Mouse (Mus musculus) right cerebral cortex, postnatal 36 days (tissue): ENCODE results near the gene Ppara.

Source experiments
- DNase-seq, 2 experiments: peaks; one replicate each; pipeline ENCODE4 v3.0.0; 2022; ENCODE audit warnings: low spot score in 2 of 2, mixed read lengths in 1 of 2

The Ppara gene

DNA sequence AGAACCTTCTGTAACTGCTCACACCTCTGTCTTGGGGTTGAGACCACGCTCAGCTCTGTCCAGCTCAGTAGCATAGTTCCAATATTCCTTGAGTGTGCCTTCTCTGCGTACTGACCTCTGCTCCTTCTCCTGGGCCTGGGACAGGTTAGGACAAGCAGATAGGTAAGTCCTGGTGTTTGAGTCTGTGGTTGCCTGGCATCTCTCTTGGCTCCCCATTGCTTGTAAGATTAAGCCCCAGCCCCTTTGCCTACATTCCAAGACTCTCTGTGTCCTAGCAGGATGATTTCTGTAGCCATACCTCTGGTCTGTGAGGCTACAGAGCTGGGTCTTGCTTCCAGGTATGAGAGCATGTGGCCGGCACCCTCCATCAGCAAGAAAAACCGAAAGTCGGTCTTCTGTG is 6.6 kb upstream of the Ppara start:
- DNase-seq: no peak

DNA sequence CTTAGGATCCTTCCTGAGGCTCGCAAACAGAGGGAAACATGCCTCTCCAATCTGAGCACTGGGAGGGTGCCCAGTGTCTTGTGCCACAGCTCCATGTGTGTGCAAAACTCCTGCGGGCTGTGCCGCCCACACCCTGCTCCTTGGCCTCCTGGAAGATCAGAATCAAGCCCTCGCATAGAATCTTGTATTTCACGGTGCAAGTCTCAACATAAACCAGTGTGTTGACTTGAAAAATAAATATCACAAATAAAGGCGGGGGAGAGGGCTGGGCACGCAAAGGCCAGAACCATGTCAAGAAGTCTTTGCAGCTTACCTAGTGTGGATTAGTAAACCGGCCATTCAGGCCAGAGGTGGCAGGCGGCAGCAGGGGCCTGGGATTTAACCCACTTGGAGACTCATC is 5.5 kb upstream of the Ppara start:
- DNase-seq: no peak

GRCm38 (mm10) chr15:85730027-85730426 is 4.8 kb upstream of the Ppara start:
- no peak for DNase-seq

DNA sequence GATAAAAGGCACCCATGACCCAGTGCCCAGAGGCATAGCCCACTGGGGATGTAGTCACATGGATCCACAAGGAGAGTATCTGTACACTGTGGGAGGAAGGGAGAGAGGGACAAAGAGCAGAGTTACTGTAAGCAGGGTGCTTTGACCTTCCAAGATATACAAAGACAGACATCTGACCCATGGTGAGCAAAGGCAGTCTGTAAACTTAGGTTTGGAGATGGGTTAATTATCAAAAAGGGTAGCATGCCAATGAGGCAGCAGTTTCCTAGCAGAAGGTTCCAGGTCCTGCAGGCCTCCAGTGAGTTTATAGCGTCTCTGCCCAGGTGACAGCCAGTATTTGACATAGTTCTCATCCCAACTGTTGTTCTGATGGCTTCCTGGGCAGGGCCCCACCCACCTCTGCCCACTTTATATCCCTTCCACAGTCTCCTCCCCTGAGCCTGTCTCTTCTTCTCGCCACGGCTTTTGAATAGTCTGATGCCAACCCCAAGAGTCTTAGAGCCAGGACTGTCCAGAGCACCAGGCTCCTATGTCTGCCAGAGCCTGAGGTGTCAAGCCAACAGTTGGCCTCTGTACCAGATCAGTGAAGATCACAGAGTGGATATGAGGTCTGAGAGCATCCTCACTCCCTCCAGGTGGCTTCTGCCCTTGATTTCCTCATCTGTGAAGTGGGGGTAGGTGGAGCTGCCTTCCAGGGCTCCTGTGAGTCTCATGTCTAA is 2.7 kb upstream of the Ppara start:
- no peak for DNase-seq

DNA sequence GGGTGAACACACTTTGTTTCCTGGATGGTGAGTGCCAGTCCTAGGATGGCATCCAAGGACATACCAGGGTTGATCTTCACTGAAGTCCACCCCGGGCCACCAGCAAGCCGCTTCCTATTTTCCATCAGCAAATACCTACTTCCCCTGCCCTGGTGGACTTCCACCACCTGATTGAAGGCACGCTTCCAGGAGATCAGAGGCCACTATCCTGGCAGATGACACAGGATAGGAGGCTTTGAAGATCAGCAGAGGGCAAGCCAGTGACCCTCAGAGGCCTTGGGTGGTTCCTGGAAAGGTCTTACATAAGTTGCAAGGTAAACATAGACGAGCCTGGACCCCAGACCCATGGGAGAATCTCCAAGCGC is 2.2 kb upstream of the Ppara start:
- no peak for DNase-seq

DNA sequence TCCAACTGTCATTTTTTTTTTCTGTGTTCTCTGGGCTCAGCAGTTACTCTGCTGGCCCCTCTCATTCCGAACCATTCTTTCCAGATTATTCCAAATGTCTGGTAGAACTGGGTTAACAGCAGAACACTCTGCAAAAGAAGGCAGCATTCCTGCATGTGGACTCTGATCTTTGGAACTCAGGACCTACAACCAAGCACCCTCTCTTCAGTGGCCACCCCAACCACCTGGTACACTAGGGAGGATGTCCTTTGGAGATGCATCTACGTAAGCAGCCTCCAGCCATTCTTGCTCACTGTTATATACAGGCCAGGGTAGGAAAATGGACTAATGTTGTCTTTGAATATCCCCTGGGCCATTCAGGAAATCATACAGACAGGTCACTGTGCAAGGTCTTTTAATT is 1.1 kb upstream of the Ppara start:
- no peak for DNase-seq

DNA sequence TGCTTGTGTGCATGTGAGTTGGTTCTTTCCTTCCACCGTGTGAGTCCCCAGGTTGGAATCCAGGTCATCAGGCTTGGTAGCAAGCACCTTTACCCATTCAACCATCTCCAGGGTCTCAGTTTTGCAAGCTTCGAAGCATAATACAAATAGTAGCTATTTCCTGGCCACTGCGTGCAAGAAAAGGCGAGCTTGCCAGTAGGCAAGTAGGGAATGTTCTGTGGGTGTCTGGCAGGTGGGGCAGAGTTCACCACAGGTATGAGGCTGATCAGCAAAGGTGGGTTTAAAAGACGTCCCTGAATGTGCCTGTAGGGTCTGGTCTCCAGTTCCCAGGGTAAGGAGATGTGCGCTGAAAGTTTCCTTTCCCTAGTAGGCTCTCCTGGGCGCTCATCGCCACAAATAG is 635 bp upstream of the Ppara start:
- DNase-seq: no peak

DNA sequence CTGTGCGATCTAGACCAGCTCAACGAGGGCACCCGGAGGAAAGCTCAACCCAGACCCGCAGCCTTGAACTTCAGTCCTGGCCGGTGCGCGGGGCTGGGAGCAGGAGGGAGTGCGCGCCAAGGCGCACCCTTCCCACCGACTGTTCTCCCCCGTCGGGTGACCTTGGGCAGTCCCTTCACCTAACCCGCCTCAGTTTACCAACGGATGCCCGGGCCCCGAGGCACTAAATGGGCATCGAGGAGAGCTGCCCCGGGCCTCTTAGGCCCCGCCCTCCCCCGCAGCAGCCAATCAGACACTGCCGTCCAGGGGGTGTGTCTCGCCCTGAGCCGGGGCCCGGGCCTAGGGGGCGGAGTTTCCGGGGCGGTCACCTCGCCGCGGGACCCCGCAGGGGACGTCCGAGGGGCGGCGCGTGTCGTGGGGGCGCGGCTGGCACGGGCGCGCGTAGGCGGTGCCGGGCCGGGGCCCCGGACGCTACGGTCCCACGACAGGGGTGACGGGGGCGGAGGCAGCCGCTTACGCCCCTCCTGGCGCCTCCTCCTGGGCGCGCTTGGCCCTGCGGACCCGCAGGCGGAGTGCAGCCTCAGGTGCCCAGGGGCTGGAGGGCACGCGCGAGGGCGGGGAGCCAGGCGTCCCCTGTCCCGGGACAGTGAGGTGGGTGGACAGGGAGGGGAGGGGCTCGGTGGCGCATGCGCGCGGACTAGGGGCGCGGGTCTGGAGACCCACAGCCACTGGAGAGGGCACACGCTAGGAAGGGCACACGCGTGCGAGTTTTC is 466 bp downstream of the Ppara start:
- DNase-seq: peak; percentile 56 to 72

DNA sequence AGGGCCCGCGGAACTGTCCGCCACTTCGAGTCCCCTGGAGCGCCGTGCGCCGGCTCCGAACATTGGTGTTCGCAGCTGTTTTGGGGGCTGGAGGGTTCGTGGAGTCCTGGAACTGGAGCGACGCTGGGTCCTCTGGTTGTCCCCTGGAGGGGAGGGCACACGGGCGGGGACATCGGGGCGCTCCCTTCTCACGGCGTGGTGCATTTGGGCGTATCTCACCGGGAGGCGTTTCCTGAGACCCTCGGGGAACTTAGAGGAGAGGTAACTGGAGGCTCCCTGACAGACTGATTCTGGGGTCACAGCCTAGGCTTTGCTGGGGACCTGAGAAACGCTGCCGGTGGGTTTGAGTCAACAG is 1.0 kb downstream of the Ppara start:
- no peak for DNase-seq

GRCm38 (mm10) chr15:85736506-85736905 is 1.7 kb downstream of the Ppara start:
- no peak for DNase-seq

DNA sequence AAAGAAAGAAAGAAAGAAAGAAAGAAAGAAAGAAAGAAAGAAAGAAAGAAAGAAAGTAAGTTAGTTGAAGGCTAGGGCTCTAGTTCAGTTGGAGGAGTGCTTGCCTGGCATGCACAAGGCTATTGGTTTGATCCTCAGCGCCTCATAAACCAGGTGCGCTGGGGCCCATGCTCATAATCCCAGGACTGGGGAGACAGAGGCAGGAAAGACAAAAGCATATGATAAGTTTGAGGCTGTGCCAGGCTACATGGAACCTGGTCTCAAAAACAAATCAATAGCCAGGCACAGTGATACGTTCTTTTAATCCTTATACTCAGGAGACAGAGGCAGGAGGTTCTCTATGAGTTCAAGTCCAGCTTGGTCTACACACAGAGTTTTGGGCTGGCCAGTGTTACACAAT is 3.6 kb downstream of the Ppara start:
- no peak for DNase-seq

- DNase-seq: no peak
Observed at GRCm38 (mm10) chr15:85738939-85739338, 4.2 kb downstream of the Ppara start.

GRCm38 (mm10) chr15:85742608-85743007 is 7.8 kb downstream of the Ppara start:
- no peak for DNase-seq

DNA sequence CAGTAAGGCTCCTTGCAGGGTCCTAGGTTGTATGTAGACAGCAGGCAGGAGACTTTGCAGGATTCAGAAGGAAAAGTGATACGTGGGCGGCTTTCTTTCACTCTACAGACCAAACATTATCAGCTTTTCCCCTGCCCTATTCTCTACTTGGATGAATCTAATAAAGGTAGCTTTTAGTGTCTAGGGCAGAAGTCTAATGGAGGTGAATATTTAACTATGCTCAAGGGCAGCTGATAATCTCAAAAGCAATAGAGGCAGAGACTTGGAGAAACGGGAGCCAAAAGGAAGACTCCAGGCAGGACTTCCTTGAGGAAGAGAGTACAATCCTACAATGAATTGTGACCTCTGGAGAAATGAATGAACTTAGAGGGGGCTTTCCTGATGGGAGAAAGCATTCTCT is 9.2 kb downstream of the Ppara start:
- no peak for DNase-seq

GRCm38 (mm10) chr15:85746178-85746577 is 11.4 kb downstream of the Ppara start:
- DNase-seq: no peak

GRCm38 (mm10) chr15:85746671-85747070 is 11.9 kb downstream of the Ppara start:
- no peak for DNase-seq

DNA sequence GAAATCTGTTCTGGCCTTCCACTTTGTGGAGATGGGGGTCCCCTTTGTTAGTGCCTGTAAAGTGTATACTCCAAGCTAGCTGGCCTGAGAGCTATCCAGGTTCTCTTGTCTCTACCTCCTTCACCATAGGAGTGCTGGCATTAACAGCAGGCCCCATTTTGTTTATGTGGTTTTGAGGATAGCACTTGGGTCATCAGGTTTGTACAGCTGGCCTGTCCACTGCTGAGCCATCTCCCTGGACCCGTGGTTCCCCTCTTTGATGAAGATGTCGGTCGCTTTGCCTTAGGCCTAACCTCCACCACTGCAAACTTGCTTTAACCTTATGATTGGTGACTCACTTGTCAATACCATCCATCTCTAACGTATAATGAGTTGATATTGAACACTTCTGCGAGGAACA is 13.2 kb downstream of the Ppara start:
- no peak for DNase-seq

GRCm38 (mm10) chr15:85748466-85748865 is 13.7 kb downstream of the Ppara start:
- no peak for DNase-seq

DNA sequence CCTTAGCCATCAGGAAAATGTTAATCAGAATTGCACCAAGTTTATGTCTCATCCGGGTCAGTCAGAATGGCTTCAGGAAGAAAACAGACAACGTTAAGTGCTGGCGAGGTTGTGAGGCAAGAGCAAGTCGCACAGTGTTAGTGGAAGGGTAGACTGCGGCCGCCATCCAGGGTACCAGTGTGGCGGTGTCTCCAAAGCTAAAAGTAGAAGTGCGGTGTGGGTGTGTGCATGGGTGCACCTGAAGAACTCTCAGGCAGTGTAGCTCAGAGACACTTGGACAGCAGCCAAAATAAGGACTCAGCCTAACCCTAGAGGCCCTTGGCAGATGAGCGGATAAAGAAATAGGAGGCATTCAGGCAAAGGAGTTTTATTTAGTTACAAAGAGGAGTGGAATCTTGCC is 14.4 kb downstream of the Ppara start:
- DNase-seq: no peak

- DNase-seq: no peak
Observed at GRCm38 (mm10) chr15:85750115-85750514, 15.3 kb downstream of the Ppara start.

GRCm38 (mm10) chr15:85752655-85753054 is 17.9 kb downstream of the Ppara start:
- no peak for DNase-seq

- no peak for DNase-seq
Observed at GRCm38 (mm10) chr15:85754033-85754650, 19.4 kb downstream of the Ppara start.

- DNase-seq: no peak
Observed at GRCm38 (mm10) chr15:85755214-85755613, 20.4 kb downstream of the Ppara start.
